Mouse (Mus musculus) layer of hippocampus, adult 2 months (tissue): ENCODE measurements around the gene Olig2. TPM values are rescaled to one million over a fixed set of nuclear protein-coding genes. Genes with fewer than 3 reads are reported as not detected.

Experiments
- DNase-seq, 2 experiments: peaks; one replicate each; pipeline ENCODE4 v3.0.0; 2022; ENCODE audit warnings: low spot score in 2 of 2
- H3K27ac ChIP-seq: fragments of 200-600 bp; 2 replicates; pipeline ENCODE4 v1.8.1; 2022
- H3K4me3 ChIP-seq: fragments of 200-600 bp; 2 replicates; pipeline ENCODE4 v1.8.1; 2022; ENCODE audit warnings: mild to moderate bottlenecking
- CTCF ChIP-seq: fragments of 200-600 bp; conservative IDR thresholded peaks from 2 replicates; pipeline ENCODE4 v1.8.1; 2022; ENCODE audit warnings: antibody characterized with exemption, mild to moderate bottlenecking, moderate library complexity
- total RNA-seq, 2 experiments: library from RNA; stranded (reverse); gene quantifications; 2 replicates each; pipeline ENCODE4 v1.2.3; 2021

Gene Olig2
- total RNA-seq, 2 experiments from 2014 or later, result 25.2 to 27.1 TPM

- Histone ChIP-seq H3K27ac (peak overlapping the region; percentile 21; the same call in 1 of the 2 replicates), H3K4me3 (peak overlapping the region; percentile 56)
- no peak for DNase-seq
- no peak for TF ChIP-seq CTCF
These were observed 43.6 kb downstream of the Olig2 start for GRCm38 (mm10) chr16:91268724-91269452.

DNA sequence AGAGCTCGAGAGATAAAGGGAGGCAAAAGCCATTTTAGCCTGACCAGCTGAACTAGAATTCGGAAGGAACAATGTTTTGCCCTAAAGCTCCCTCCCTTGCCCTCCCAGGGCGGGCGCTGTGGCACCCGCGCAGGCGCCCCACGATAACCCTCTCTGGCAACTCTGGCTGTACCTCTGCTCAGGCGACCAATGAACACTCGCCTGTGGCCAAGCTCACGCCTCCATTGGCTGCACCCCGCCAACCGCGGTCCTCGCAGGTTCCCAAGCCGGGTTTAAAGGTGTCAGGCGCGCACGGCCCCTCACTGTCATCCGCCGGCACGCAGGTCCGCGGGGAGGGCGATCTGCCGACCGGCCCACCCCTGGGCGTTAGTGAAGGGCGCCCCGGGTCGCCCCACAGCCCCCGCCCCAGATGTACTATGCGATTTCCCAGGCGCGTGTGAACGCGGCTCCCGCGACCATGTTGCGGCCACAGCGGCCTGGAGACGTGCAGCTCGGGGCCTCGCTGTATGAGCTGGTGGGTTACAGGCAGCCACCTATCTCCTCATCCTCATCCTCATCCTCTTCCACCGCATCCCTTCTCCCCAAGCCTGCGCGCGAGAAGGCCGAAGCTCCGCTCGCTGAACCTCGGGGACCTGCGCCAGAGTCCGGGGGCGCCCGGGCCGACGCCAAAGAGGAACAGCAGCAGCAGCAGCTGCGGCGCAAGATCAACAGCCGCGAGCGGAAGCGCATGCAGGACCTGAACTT lies 44.4 kb downstream of the Olig2 start, which contains the start of gene Olig1:
Olig1 (plus strand) TSS at position 305 of the 744 bp plus-strand sequence.
- Histone ChIP-seq H3K27ac (peak within 1 kb of the TSS; percentile 85), H3K4me3 (peak within 1 kb of the TSS; percentile 56)
- no peak for TF ChIP-seq CTCF
- peak; percentile 68 to 71 for DNase-seq

DNA sequence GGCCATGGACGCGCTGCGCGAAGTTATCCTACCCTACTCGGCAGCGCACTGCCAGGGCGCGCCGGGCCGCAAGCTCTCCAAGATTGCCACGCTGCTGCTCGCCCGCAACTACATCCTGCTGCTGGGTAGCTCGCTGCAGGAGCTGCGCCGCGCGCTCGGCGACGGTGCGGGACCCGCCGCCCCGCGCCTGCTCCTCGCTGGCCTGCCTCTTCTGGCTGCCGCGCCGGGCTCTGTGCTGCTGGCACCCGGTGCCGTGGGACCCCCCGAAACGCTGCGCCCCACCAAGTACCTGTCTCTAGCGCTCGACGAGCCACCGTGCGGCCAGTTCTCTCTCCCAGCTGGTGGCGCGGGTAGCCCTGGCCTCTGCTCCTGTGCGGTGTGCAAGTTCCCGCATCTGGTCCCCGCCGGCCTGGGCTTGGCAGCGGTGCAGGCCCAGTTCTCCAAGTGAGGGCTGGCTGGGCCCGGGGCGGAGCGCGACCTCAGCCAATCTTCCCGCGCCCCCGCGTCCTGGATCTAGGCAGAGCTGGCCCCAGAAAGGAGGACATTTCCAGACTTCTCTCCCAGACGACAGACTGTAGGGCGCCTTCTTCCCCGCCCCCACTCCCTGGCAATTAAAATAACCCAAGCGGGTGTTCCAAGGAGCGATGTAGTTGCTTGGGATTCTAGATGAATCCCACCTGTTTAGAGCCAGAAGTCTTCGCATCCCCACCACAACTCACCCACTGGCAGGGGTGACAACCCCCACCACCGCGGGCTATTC lies 45.1 kb downstream of the Olig2 start:
- TF ChIP-seq CTCF, result no peak
- peak overlapping the region; percentile 85 for H3K27ac ChIP-seq
- peak overlapping the region; percentile 56 for H3K4me3 ChIP-seq
- DNase-seq, result peak in 1 of 2 experiments; percentile 15

GRCm38 (mm10) chr16:91270982-91271549 lies 45.8 kb downstream of the Olig2 start:
- Histone ChIP-seq H3K27ac (peak overlapping the region; percentile 85), H3K4me3 (peak overlapping the region; percentile 56)
- no peak for DNase-seq
- no peak for TF ChIP-seq CTCF

DNA sequence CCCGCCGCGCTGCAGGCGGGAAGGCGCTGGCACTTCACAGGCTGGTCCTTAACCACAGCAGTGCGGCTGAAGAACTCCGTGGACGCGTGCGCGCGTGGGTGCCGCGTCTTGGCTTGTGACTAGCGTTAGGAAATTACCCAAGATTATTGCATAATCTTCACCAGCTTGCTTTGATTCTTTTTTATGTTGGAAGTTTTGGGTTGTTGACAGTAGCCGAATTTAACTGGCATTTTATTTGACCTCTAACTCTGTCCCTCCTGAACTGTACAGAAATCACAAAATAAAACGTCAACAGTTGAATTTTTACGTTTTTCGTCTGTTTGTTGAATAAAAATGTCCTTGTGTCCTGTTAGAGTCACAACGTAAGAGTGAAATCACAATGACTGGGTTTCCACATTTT lies 46.4 kb downstream of the Olig2 start:
- DNase-seq, result peak in 1 of 2 experiments; percentile 23
- peak overlapping the region; percentile 56 for H3K4me3 ChIP-seq
- H3K27ac ChIP-seq, result peak overlapping the region; percentile 85
- TF ChIP-seq CTCF, result no peak

Other genes with a start within 250 kb of the Olig2 start
- 100 to 1,000 TPM; 424 to 431 TPM for gene Synj1, start 214.1 kb upstream of the Olig2 start, total RNA-seq
- 10 to 100 TPM; 73.6 to 90.7 TPM for gene Paxbp1, start 180.9 kb upstream of the Olig2 start, total RNA-seq
- 1 to 10 TPM; 1.5 to 2.0 TPM for gene 4932438H23Rik, start 130.3 kb upstream of the Olig2 start, total RNA-seq
- gene Olig1, start 44.3 kb downstream of the Olig2 start, total RNA-seq, result 100 to 1,000 TPM in 1 of 2 experiments, 10 to 100 TPM in 1; 95.9 to 105 TPM
- gene Ifnar2, start 147.3 kb downstream of the Olig2 start, total RNA-seq, result 10 to 100 TPM; 19.8 to 25.5 TPM
- not detected for gene Gm21970, start 166.3 kb downstream of the Olig2 start, total RNA-seq
- gene Il10rb, start 180.7 kb downstream of the Olig2 start, total RNA-seq, result 1 to 10 TPM; 8.6 to 9.0 TPM